Mouse (Mus musculus): ENCODE results near the gene Engase.

Engase gene

GRCm38 (mm10) chr11:118520932-118521331 lies 44.3 kb downstream of the Engase start:
- no peak for DNase-seq (ENCODE audit: low read depth, low spot score)

GRCm38 (mm10) chr11:118523496-118524145 lies 47.0 kb downstream of the Engase start:
- no peak for DNase-seq (ENCODE audit: low read depth, low spot score)

DNA sequence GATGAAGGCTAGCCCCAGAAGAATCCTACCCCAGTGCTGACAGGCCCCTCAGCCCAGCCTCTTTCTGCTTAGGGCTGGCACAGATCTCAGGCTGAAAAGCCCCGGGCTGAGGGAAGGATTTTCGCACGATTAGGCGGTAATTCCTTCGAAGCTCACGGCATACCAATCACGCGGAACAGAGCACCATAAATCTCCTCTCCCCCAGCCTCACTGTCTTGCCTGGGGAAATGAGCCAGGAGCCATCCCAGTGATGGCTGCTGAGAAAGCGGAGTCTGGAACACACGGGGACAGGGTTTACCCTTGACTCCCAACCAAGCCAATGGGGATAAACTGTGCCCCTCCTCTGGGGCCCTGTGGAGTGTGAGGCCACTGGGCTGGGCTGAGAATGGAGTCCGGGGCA lies 48.4 kb downstream of the Engase start:
- no peak for DNase-seq (ENCODE audit: low read depth, low spot score)

GRCm38 (mm10) chr11:118528761-118529160 lies 52.1 kb downstream of the Engase start:
- DNase-seq (ENCODE audit: low read depth, low spot score): no peak

GRCm38 (mm10) chr11:118530313-118530712 lies 53.7 kb downstream of the Engase start:
- DNase-seq (ENCODE audit: low read depth, low spot score): no peak

DNA sequence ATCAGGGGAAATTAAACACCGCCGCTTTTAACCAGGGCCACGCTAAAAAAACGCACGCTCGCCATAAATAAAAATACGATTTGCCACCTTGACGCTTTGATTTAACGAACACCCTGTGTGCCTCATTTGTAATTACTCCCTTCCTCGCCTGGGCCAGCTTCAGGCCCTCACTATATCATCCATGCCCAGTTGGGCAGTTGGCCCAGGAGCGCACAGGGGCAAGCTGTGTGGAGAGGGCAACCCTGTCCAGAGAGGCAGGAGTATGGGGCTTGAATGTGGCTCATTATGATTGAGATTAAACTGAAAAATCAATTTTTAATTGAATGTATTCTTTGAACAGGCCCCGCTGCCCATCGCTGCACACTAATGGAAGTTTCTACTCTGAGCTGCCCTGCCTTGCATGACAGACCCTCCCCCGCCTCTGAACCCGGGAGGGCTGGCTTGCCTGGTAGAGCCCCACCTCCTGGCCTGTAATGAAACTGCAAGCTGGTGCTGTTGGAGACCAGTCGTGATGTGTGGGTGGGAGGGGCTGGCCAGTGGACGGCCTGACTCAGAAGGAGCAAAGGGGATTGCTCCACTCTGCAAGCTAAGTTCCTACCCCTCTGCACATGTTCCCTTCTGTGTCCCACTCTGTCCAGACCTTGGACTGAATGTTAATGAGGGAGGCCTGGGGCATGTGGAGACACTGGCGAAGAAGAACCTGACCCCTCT lies 57.9 kb downstream of the Engase start:
- peak; percentile 25 for DNase-seq (ENCODE audit: low read depth, low spot score)

- no peak for DNase-seq (ENCODE audit: low read depth, low spot score)
These were observed 61.4 kb downstream of the Engase start for GRCm38 (mm10) chr11:118538008-118538407.
